Mouse (Mus musculus) E14TG2a.4 (cell line): ENCODE results near the gene Ank2.

Experiments used
- H3K27me3 ChIP-seq: 2 replicates; pipeline ENCODE4 v1.6.1; 2014; ENCODE audit warnings: low read length, control low read depth; ENCODE audit not compliant: insufficient read depth
- H3K36me3 ChIP-seq: 2 replicates; pipeline ENCODE4 v1.6.1; 2014; ENCODE audit warnings: low read length, control low read depth; ENCODE audit not compliant: insufficient read depth
- H3K4me1 ChIP-seq: replicated peaks from 2 replicates; pipeline ENCODE4 v1.6.1; 2014; ENCODE audit warnings: low read depth, low read length, control low read depth
- H3K4me3 ChIP-seq: replicated peaks from 2 replicates; pipeline ENCODE4 v1.5.1; 2014; ENCODE audit warnings: mild to moderate bottlenecking, low read length
- H3K9me3 ChIP-seq: 2 replicates; pipeline ENCODE4 v1.6.1; 2014; ENCODE audit warnings: low read length, control low read depth
- CTCF ChIP-seq: conservative IDR thresholded peaks from 2 replicates; pipeline ENCODE4 v1.5.1; 2014; ENCODE audit warnings: low read length
- NANOG ChIP-seq: IDR thresholded peaks from 2 replicates; pipeline ENCODE4 v1.6.1; 2014; ENCODE audit warnings: borderline replicate concordance, low read length, mixed read lengths
- POU5F1 ChIP-seq: IDR thresholded peaks from 2 replicates; pipeline ENCODE4 v1.6.1; 2014; ENCODE audit warnings: low read length, borderline replicate concordance

Ank2 gene

GRCm38 (mm10) chr3:127183998-127184753 is 315.0 kb downstream of the Ank2 start:
- Histone ChIP-seq H3K9me3 (no peaks in the 10 kb centered on the region), H3K36me3 (no peaks in the 10 kb centered on the region), H3K4me3 (no peak overlapping the region), H3K4me1 (no peaks in the 10 kb centered on the region), H3K27me3 (no peaks in the 10 kb centered on the region; the same call in 1 of the 2 replicates)
- peak; percentile 92 for TF ChIP-seq CTCF
- no peak for TF ChIP-seq NANOG

- Histone ChIP-seq H3K4me1 (peaks cover 8% of the 10 kb centered on the region; the same call in 1 of the 2 replicates), H3K27me3 (no peaks in the 10 kb centered on the region), H3K36me3 (no peaks in the 10 kb centered on the region), H3K4me3 (no peak overlapping the region), H3K9me3 (no peaks in the 10 kb centered on the region)
- TF ChIP-seq NANOG = no peak
- TF ChIP-seq POU5F1 = no peak
- no peak for TF ChIP-seq CTCF
These were observed 326.5 kb downstream of the Ank2 start for GRCm38 (mm10) chr3:127172697-127173096.

- H3K27me3 ChIP-seq = peaks cover 3% of the 10 kb centered on the region
- no peak overlapping the region for H3K4me3 ChIP-seq
- H3K36me3 ChIP-seq = no peaks in the 10 kb centered on the region
- H3K4me1 ChIP-seq = peaks cover 8% of the 10 kb centered on the region; the same call in 1 of the 2 replicates
- TF ChIP-seq NANOG (no peak), POU5F1 (no peak), CTCF (no peak)
- no peaks in the 10 kb centered on the region for H3K9me3 ChIP-seq
These were observed 328.9 kb downstream of the Ank2 start for GRCm38 (mm10) chr3:127170246-127170645.

GRCm38 (mm10) chr3:127169114-127169513 is 330.0 kb downstream of the Ank2 start:
- H3K36me3 ChIP-seq = no peaks in the 10 kb centered on the region
- peaks cover 8% of the 10 kb centered on the region; the same call in 1 of the 2 replicates for H3K4me1 ChIP-seq
- H3K27me3 ChIP-seq = peaks cover 7% of the 10 kb centered on the region
- TF ChIP-seq CTCF (no peak), NANOG (no peak), POU5F1 (no peak)
- no peak overlapping the region for H3K4me3 ChIP-seq
- H3K9me3 ChIP-seq = no peaks in the 10 kb centered on the region

- Histone ChIP-seq H3K4me3 (no peak overlapping the region), H3K4me1 (no peaks in the 10 kb centered on the region; the same call in 1 of the 2 replicates), H3K27me3 (peaks cover 48% of the 10 kb centered on the region), H3K9me3 (no peaks in the 10 kb centered on the region), H3K36me3 (no peaks in the 10 kb centered on the region)
- TF ChIP-seq NANOG (no peak), CTCF (no peak), POU5F1 (no peak)
These were observed 335.4 kb downstream of the Ank2 start for GRCm38 (mm10) chr3:127163749-127164148.

- peak overlapping the region; percentile 85 for H3K4me3 ChIP-seq
- H3K27me3 ChIP-seq = peaks cover 48% of the 10 kb centered on the region
These were observed 337.0 kb downstream of the Ank2 start for GRCm38 (mm10) chr3:127161998-127162712.

GRCm38 (mm10) chr3:127161085-127161837 is 337.9 kb downstream of the Ank2 start:
- peaks cover 48% of the 10 kb centered on the region for H3K27me3 ChIP-seq
- H3K4me3 ChIP-seq = peak overlapping the region; percentile 85
- H3K4me1 ChIP-seq = no peaks in the 10 kb centered on the region; the same call in 1 of the 2 replicates
- H3K36me3 ChIP-seq = no peaks in the 10 kb centered on the region
- H3K9me3 ChIP-seq = no peaks in the 10 kb centered on the region
- TF ChIP-seq POU5F1 (no peak), NANOG (no peak), CTCF (no peak)

More at GRCm38 (mm10) chr3:127161998-127162712, 337.0 kb downstream of the Ank2 start:
- TF ChIP-seq POU5F1 = no peak
- TF ChIP-seq CTCF = no peak
- TF ChIP-seq NANOG = no peak
- Histone ChIP-seq H3K36me3 (no peaks in the 10 kb centered on the region), H3K4me1 (no peaks in the 10 kb centered on the region; the same call in 1 of the 2 replicates), H3K9me3 (no peaks in the 10 kb centered on the region)

GRCm38 (mm10) chr3:127157706-127158105 is 341.4 kb downstream of the Ank2 start:
- no peaks in the 10 kb centered on the region for H3K9me3 ChIP-seq
- H3K4me1 ChIP-seq = no peaks in the 10 kb centered on the region; the same call in 1 of the 2 replicates
- no peaks in the 10 kb centered on the region for H3K36me3 ChIP-seq
- peaks cover 27% of the 10 kb centered on the region for H3K27me3 ChIP-seq
- TF ChIP-seq CTCF = no peak
- TF ChIP-seq NANOG = no peak
- no peak for TF ChIP-seq POU5F1
- no peak overlapping the region for H3K4me3 ChIP-seq
